Mouse (Mus musculus) stomach, postnatal 0 days (tissue): ENCODE results near the gene Susd4.

Source experiments
- CTCF ChIP-seq: IDR thresholded peaks from 2 replicates; pipeline ENCODE4 v1.5.1; 2016; ENCODE audit warnings: antibody characterized with exemption, low read depth, mild to moderate bottlenecking, moderate library complexity
- EP300 ChIP-seq: optimal IDR thresholded peaks from 2 replicates; pipeline ENCODE3; 2016; ENCODE audit warnings: antibody characterized with exemption

- TF ChIP-seq CTCF (no peak), EP300 (no peak)
Observed at GRCm38 (mm10) chr1:182732695-182733094, 31.0 kb upstream of the Susd4 start.
